Mouse (Mus musculus) heart, postnatal 0 days (tissue): ENCODE results near the gene Tinf2.

Experiments used
- CTCF ChIP-seq: IDR thresholded peaks from 2 replicates; pipeline ENCODE4 v1.5.1; 2016; ENCODE audit warnings: antibody characterized with exemption, control low read depth, low read depth
- EP300 ChIP-seq: IDR thresholded peaks from 2 replicates; pipeline ENCODE4 v1.6.1; 2016; ENCODE audit warnings: antibody characterized with exemption, low read depth

GRCm38 (mm10) chr14:55640816-55641215 is 40.8 kb downstream of the Tinf2 start:
- TF ChIP-seq CTCF (no peak), EP300 (no peak)
